Mouse (Mus musculus): ENCODE measurements around the gene Alkal2.

The Alkal2 gene

DNA sequence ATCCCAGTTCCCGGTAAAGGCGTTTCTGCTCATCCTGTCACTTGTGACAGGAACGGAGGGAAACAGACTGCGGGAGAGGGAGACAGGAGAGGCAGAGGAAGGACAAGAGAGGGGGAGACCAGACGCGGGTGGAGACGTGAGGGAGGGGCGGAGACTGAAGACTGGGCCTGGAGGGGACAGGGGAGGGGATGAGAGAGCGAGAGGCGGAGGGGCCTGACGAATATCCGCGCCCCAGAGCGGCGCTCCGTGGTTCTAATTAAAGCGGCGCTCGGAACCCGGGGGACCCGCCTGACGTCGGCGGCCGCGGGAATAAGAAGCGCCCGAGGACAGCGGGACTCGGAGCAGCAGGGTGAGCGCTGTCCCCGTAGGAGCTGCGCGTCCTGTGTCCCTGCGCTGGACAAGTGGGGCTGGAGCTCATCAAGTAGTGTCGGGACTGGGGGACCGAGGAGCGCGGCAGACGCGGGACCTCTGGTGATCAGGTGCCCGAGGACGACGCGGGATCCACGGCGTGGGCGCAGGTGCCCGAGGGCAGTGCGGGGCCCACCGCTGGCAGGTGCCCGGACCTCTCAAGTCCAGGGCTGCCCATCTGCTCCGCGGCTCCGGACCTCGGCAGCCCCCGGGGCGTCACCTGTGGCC is at the start of gene Alkal2:
TSS of gene Alkal2 (plus strand) at position 337 of the 636 bp plus-strand sequence.
- peak; percentile 65 for ATAC-seq (ENCODE audit: low TSS enrichment)

DNA sequence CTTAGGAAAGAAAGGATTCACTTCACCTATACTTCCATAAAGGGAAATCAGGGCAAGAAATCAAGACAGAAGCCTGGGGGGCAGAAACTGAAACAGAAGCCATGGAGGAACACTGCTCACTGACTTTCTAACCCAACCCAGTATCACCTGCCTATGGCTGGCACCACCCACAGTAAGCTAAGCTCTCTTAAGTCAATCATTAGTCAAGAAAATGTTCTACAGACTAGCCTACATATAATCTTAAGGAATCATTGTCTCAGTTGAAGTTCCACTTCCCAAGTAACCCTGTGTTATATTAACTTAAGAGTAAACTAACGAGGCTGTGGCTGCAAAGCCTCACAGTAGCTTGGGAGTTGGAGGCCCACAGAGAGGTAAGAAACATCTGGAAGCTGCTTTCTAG is 35.6 kb upstream of the Alkal2 start:
- no peak for ATAC-seq (ENCODE audit: low TSS enrichment)

DNA sequence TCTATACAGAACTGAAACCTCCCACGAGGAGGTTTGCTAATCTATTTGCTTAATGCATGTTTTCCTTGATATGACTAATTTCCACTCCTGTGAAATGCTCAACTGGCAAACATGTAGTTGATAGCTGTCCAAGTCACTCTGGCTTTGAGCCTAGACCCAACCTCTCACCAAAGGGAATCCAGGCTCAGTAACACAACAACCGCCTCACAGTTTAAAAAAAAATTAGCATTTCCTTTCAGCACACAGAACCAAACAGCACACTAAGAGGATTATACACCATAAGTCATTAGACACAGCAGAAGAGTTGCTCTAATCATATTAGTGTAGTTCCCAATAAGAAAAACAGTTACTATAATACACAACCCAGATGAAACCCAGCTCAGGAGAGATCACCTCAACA is 33.2 kb upstream of the Alkal2 start:
- no peak for ATAC-seq (ENCODE audit: low TSS enrichment)

DNA sequence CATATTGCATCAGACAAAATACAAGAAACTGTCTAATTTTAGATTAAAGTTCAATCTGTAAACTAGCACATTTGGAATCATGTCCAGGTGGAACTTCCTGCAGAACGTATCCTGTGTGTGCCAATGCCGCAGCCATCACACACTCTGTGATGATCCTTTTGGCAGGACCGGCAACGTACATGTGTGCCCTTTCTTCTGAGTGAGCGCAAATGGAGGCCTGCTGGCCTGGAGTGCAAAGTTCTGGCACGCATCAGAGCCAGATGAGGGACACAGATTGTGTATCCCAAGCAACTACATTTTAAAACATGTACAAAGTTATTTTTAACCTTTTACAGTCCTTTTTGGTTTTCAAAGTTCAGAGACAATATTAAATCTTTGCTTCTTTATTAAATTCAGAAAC is 32.3 kb upstream of the Alkal2 start:
- ATAC-seq (ENCODE audit: low TSS enrichment), result no peak

DNA sequence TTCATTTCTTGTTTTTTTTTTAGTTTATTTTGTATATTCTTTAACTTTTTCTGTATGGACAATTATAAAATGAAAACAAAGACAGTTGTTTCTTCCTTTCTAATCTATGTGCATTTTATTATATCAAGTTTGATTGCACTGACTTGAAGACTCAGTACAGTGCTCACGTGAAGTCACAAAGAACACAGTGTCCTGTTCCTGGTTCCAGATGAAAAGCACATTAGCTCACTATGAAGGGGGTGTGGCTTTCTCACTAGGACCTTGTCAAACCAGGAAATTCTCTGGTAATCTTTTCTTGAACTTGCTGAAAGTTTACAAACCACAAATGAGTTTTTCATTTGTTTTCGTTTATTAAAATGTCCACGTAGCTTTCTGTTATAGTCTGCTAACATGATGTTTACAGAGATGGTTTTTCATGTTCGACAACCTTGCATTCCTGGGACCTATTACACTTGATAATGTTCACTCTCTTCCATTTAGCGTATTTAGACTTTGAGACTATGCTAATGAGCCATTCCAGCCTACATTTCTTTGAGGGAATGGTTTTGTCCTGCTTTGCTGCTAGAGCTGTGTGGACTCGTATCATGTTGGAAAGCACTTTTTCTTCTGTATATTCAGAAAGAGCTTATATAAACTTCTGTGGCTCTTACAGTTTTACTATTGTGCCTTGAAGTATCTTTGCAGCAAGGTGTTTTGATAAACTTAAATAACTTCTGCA is 28.5 kb upstream of the Alkal2 start:
- ATAC-seq (ENCODE audit: low TSS enrichment), result no peak

DNA sequence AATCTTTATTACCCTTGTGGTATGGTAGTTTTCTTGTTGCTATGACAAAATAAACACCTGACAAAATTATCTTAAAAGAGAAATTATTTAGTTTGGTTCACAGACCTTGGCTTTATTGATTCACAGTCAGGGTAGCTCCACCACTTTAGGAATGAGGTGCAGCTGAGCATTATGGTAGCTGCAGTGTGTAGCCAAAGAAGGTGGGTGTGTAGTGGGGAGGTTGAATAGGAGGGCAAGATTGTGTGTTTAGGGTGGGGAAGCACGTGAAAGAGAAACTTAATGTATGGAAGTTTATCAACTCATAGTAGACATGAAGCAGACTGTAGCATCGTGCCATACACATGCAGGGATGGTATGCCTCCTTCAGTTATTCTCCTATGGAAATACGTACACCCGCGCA is 27.9 kb upstream of the Alkal2 start:
- no peak for ATAC-seq (ENCODE audit: low TSS enrichment)

DNA sequence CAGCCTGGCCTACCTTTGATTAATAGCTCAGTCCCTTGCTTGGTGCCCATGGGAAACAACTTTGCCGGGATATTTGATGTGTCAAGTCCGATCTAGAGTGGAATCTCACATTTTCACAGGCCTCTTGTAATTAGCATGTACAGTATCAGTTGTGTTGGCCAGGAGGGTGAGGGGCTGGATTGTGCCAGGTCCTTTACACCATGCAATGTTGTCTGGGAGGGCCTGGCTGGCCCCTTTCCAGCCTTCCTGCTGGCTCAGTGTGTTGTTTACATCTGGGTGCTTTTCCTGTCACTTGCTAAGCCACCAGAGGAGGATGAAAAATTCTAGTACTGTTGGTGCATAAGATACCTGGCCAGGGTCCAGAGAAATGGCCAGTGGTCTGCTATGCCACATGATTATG is 19.8 kb upstream of the Alkal2 start:
- no peak for ATAC-seq (ENCODE audit: low TSS enrichment)

DNA sequence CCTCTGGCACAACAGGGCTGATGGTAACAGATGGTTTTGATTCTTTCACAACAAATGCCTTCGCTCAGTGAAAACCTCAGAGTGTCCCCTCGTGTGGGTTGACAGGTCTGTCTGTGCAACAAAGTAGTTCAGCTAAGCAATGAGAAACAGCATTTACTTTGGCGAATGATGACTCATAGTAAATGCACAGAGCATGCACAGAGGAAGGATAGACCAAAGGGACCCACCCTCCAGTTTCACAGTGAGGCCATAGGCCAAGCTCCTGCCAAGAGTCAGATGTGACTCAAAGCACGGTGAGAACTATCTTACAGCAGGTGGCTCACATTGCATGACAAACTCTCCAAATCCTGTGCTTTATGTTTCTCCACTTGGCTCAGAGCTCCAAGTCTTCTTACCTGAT is 18.3 kb upstream of the Alkal2 start:
- ATAC-seq (ENCODE audit: low TSS enrichment), result no peak

DNA sequence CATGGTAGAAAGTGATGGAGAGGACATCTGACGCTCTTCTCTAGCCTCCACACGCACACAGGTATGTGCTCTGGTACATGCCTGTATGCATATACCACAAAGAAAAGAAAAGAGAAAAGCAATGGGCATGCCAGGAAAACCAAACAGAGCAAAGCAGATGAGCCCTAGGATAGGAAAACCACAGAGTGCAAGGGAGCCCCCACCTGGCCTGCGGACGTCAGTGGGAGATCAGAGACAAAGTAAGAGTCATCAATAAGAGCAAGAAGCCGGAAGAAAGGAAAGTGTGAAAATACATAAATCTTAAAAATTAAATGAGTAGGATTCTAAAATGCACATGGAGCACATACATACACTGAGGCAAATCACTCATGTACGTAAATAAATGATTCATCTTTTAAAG is 4.7 kb upstream of the Alkal2 start:
- no peak for ATAC-seq (ENCODE audit: low TSS enrichment)

DNA sequence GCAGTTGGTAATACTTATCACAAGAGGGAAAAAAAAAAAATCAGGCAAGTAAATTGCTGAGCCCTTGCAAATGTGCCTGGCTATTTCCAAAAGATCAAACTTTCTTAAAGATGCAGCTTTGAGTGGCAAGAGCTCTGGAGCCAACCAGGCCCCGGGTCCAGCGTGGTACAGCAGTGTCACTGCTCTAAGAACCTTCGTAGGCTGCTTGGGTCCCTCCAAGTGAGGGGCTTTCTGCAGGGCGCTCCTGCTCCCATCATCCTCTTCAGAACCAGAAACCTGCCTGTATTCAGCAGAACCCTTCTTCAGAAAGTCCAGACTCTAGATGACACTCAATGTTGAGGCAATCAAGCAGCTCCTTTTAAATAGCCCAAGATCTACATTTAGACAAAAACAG is 533 bp upstream of the Alkal2 start:
- no peak for ATAC-seq (ENCODE audit: low TSS enrichment)

DNA sequence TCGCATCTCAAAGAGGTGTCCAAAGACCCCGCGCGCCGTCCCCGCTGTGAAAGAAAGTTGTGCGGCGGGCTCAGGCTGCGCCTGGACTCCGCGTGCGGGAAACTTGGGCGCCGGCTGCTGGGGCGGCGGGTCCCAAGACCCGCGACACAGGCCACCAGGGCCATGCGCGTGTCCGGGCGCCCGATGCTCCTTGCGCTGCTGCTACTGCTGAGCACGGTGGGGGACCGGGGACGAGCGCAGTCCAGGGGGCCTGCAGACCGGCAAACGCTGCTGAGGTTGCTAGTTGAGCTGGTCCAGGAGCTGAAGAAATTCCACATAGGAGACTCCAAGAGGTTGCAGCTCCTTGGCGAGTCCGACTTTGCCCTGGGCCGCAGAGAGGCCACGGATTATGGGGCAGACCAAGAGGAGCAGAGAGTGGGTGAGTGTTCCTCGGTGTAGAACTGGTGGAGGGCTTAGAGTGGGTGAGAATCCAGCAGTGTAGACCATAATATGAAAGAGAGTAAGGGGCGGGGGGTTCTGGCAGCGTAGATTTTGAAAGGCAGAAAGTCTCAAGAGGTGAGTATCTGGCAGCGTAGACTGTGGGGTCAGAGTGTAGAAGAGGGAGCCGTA is 604 bp downstream of the Alkal2 start:
- 0 out of 2 replicates have a peak, but pooled peaks have one; percentile 13 for ATAC-seq (ENCODE audit: low TSS enrichment)

DNA sequence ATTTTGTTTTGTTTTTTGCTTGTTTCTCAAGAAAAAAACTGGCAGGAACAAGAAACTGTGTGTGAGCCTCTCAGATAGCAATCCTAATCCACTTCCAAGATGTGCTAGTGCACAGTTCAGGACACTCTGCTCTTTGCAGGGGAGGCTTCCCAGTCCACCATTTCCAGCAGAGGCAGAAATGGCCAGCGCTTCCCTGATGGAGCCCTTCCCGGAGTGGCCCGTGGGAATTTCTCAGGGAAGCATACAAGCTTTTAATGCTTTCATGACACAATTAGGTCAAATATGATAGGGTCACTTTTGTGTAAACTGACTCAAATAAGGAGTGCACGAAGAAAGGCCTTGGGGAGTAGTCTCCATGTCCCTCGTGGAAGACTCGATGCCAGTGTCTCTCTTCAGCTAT is 1.8 kb downstream of the Alkal2 start:
- ATAC-seq (ENCODE audit: low TSS enrichment), result no peak

DNA sequence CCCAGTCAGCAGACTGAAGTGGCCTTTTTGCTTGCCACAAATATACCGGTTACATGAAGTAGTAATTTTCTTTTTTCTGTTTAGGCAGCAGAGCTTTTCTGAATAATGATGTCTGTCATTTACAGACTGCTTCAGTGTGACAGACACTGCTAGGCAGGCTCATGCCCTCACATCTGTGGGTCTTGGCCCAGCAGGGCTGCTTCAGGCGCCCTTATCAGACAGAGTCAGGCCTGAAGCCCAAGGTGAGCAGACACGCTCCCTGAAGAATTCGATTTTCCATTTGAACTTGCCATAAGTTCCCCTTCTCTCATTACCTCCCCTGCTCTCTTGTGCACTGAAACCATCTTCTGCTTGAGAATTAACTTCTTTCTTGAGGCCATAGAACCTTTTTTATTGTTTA is 3.9 kb downstream of the Alkal2 start:
- ATAC-seq (ENCODE audit: low TSS enrichment), result no peak

DNA sequence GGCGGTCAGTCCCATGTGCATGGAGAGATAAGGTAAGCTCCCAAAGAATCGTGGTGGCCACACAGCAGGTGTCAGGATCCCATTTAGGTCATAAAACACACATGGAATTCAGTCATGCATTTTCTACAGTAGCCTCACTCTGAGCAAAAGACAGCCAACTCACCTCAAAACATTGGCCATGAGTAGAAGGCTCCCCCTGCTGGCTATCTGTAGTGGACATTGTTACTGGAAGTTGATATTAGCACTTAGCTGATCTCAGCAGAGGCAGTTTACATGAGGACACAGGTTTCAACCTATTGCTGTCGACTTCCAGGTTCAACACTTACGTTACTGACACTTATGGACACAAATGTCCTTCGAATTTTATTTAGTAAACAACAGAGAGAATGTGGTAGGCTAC is 5.9 kb downstream of the Alkal2 start:
- peak; percentile 85 for ATAC-seq (ENCODE audit: low TSS enrichment)

DNA sequence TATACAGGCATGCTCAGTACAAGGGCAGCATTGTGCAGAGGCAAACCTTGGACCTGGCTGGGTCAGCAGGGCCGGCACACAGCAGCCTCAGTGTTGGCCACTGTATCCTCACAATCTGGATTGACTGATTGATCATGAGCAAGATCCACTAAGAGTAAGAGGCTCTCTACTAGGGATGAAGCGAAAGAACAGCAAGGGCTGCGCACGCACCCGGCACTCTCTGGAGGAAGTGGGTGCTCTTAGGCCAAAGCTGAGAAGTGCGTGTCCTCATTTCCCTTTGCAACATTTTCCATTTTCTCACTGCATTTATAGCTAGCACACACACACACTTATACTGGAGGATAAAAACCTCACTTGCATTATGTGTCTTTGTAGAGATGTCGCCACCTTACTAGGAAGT is 7.3 kb downstream of the Alkal2 start:
- peak; percentile 85 for ATAC-seq (ENCODE audit: low TSS enrichment)

DNA sequence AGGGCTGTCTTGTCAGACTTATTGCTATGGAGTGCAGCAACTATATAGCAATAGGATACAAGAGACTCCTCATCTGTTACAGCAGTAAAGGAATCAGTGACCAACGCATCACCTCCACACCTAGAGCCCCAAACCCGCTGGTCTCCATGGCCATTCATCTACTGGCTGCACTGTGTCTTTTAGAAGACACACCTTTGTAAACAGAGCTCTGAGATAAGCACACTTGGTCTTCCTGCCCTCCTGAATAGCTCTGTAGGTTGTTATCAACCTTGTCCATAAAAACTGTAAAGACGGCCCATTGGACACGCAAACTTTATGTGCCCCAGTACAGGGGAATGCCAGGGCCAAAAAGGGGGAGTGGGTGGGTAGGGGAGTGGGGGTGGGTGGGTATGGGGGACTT is 12.9 kb downstream of the Alkal2 start:
- ATAC-seq (ENCODE audit: low TSS enrichment), result no peak

DNA sequence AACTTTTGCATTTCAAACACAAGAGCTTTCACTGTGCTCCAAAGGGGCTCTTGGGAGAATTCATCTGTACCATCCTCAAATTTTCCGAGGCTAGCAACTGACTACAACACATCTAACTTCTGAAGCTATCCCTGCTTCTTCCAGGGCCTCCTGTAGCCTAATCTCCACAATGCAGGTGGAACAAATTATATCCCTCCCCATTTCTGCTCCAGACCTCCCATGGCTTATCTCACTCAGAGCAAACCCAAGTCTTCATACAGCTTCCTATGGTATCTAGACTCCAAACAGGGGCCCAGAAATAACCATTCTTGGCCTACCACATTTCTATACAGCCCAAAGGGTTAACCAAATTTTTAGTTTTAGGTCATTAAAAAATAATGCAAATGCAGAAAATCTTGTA is 24.5 kb downstream of the Alkal2 start:
- ATAC-seq (ENCODE audit: low TSS enrichment), result no peak

DNA sequence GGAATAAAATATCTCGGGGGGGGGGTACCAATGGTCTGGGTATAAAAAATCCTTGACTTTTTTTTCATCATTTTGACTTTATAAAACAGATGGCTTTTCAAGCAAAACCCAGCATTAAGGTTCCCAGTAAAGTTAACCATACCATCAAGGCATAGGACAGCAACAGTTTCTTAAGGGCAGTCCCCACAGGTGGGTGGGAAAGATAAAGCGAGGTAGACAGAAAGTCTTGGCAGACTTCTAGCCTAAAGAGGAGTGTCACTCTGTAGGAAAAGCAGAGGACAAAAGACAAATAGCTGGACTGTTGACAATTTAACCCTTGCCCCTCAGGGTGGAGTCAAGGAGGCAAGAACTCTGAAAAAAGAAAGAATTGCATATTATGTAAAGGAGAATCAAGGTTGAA is 25.8 kb downstream of the Alkal2 start:
- ATAC-seq (ENCODE audit: low TSS enrichment), result no peak

DNA sequence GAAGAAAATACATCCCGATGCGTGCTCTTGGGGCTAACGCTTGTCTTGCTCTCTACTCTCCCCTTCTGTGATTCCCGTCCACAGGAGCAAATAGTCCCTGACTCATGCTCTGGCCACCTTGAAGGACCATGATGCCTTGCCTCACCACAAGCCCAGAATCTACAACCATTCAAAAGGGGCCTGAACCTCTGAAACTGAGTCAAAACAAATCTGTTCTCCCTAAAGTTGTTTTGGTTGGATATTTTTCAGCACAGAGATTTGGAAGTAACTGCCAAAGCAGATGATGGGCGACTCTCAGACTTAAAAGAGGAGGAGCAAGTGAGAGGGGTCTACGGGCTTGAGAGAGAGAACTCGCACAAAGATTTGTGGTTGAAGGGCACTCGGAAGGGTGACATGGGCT is 26.7 kb downstream of the Alkal2 start:
- ATAC-seq (ENCODE audit: low TSS enrichment), result no peak

DNA sequence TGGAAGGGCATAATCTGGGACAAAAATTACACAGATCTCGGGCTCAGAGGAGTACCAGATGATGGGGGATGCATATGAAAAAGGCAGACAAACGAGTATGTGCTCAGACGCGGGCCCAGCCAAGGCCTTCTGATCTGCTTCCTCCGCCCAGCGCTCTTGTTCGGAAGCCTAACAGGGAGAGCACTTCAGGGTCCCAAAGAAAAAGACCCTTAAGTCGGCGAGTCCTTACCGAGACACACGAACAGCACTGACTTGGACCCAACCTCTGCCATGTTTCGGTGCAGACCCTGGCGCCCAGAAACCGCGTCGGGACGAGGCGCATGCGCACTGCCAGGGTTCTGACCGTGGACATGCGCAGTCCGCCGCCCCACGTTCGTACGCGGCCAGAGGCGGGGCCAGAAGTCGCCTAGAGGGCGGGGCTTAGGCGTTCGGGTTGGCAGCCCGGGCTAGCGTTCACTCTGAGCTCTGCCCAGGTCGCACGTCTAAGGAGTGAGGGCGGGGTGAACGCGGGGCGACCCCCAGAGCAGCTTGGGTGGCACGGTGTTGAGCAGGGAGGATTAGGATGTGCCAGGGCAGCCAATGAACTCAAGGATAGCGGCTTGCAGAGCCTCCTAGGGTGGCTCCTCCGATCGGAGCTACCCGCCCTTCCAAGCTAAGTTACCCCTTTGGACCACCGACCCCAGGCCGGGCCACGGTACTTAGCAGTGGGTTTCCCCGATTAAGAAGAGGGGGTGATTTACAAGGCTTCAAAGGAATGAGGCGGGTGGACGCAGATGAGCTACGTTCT is 27.3 kb downstream of the Alkal2 start, which contains the start of the genes Acp1 and Sh3yl1:
TSS of gene Acp1 (minus strand) at position 329 of the 787 bp plus-strand sequence.
TSS of gene Sh3yl1 (plus strand) at position 408 of the 787 bp plus-strand sequence.
- ATAC-seq (ENCODE audit: low TSS enrichment), result peak; percentile 96

DNA sequence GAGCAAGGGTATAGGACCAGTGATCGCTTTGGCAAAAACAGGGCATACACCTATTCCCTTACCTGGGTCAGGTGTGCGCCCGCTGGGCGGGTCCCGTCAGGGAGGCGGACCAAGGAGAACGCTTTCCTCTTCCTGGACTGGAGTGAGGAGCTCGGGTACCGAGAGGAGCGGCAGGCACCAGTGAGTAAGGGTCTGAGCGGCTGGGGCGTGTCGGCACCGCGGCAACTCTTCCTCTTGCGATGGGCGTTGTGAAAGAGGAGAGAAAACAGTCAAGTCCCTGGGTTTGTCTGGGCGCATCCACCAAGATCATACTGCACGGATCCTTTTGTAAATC is 27.9 kb downstream of the Alkal2 start:
- peak; percentile 71 for ATAC-seq (ENCODE audit: low TSS enrichment)

DNA sequence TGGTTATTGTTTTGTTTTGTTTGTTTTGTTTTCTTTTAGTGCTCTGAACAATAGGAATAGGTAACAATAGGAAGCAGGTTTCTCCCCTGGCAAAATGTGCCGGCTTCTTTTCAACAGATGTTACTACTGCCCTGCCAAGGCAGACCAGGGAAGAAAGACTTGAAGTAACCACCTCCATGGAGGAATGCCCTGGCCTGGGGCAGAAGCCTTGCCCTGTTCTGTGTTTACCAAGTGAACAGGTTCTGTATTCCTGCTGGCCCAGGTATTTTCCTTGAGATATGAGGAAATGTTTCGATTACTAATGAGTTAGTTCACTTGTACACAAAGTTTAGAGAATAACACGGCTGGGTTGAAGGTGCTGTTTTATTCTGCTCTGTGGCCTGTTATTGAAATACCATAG is 28.7 kb downstream of the Alkal2 start:
- no peak for ATAC-seq (ENCODE audit: low TSS enrichment)

DNA sequence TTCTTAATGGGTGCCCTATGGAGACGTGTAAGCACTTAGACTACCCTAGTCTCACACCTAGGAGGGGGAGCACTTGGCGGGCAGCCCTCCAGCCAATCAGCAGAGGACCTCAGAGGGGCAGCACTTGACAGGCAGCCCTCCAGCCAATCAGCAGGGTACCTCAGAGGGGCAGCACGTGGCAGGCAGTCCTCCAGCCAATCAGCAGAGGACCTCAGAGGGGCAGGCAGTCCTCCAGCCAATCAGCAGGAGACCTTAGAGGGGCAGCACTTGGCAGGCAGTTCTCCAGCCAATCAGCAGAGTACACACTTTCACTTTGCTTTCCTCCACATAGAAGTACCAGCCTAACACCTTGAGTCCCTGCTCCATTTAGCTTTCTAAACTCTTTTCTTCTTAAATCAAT is 38.3 kb downstream of the Alkal2 start:
- no peak for ATAC-seq (ENCODE audit: low TSS enrichment)
